Mouse (Mus musculus) brown adipose tissue, adult 24 weeks (tissue): ENCODE measurements around the gene Rpl14. TPM values are rescaled to one million over a fixed set of nuclear protein-coding genes. Genes with fewer than 3 reads are reported as not detected.
"Not testable (repeated sequence)": the region's sequence is repeated elsewhere in the genome, so short reads cannot be mapped to it uniquely, and the experiment has no call there.

Experiments used
- H3K27ac ChIP-seq: fragments of 200-500 bp; replicated peaks from 2 replicates; pipeline ENCODE4 v1.5.1; 2012; ENCODE audit warnings: low read depth, mild to moderate bottlenecking, low read length
- H3K4me1 ChIP-seq: fragments of 200-500 bp; 2 replicates; pipeline ENCODE4 v1.6.1; 2012; ENCODE audit warnings: low read length, mixed read lengths; ENCODE audit not compliant: control insufficient read depth, insufficient read depth, insufficient read length
- H3K4me3 ChIP-seq: fragments of 200-500 bp; 2 replicates; pipeline ENCODE4 v1.5.1; 2012; ENCODE audit warnings: low read depth, mild to moderate bottlenecking, low read length, moderate library complexity; ENCODE audit not compliant: insufficient read depth
- polyA plus RNA-seq: library from polyadenylated mRNA; stranded (reverse); fragments of >200 nt; gene quantifications from 2 replicates; pipeline ENCODE4 v1.2.4, GENCODE M21; 2012; ENCODE audit not compliant: missing spikeins, insufficient read depth, insufficient read length

Rpl14 gene
- 403 and 404 TPM in 2 replicates for polyA plus RNA-seq

GRCm38 (mm10) chr9:120570741-120571592 lies at the start of gene Rpl14:
Gene Rpl14, plus strand, starts transcription at chr9:120571444.
- Histone ChIP-seq H3K27ac (peak within 1 kb of the TSS; percentile 74), H3K4me3 (peak within 1 kb of the TSS; percentile 92), H3K4me1 (peaks cover 3% of the 10 kb centered on the region; the same call in 1 of the 2 replicates)

- no peak overlapping the region for H3K27ac ChIP-seq
- no peak overlapping the region for H3K4me3 ChIP-seq
- H3K4me1 ChIP-seq: no peaks in the 10 kb centered on the region
Measured at GRCm38 (mm10) chr9:120527270-120527669, 44.0 kb upstream of the Rpl14 start.

GRCm38 (mm10) chr9:120527919-120528318 lies 43.3 kb upstream of the Rpl14 start:
- Histone ChIP-seq H3K27ac (no peak overlapping the region), H3K4me3 (no peak overlapping the region), H3K4me1 (no peaks in the 10 kb centered on the region)

- H3K27ac ChIP-seq: no peak overlapping the region
- H3K4me1 ChIP-seq: no peaks in the 10 kb centered on the region
- no peak overlapping the region for H3K4me3 ChIP-seq
Measured at GRCm38 (mm10) chr9:120528815-120529510, 42.3 kb upstream of the Rpl14 start.

GRCm38 (mm10) chr9:120530471-120530870 lies 40.8 kb upstream of the Rpl14 start:
- no peak overlapping the region for H3K4me3 ChIP-seq
- no peak overlapping the region for H3K27ac ChIP-seq
- H3K4me1 ChIP-seq: no peaks in the 10 kb centered on the region

GRCm38 (mm10) chr9:120532062-120532461 lies 39.2 kb upstream of the Rpl14 start:
- Histone ChIP-seq H3K27ac (no peak overlapping the region), H3K4me3 (no peak overlapping the region)

GRCm38 (mm10) chr9:120532691-120533090 lies 38.6 kb upstream of the Rpl14 start:
- H3K4me3 ChIP-seq: no peak overlapping the region
- no peaks in the 10 kb centered on the region for H3K4me1 ChIP-seq
- H3K27ac ChIP-seq: no peak overlapping the region

More at GRCm38 (mm10) chr9:120532062-120532461, 39.2 kb upstream of the Rpl14 start:
- H3K4me1 ChIP-seq: no peaks in the 10 kb centered on the region

GRCm38 (mm10) chr9:120533446-120533950 lies 37.7 kb upstream of the Rpl14 start:
- H3K4me1 ChIP-seq, H3K4me3 ChIP-seq, H3K27ac ChIP-seq: not testable (repeated sequence)

- H3K4me3 ChIP-seq: peak within 1 kb of the TSS; percentile 41
- no peak within 1 kb of the TSS for H3K27ac ChIP-seq
- peaks cover 4% of the 10 kb centered on the region for H3K4me1 ChIP-seq
Measured at GRCm38 (mm10) chr9:120539662-120540251, 31.5 kb upstream of the Rpl14 start, which contains the start of gene Entpd3. Gene Entpd3, plus strand, starts transcription at chr9:120539818.

GRCm38 (mm10) chr9:120541411-120541810 lies 29.8 kb upstream of the Rpl14 start:
- Histone ChIP-seq H3K4me1 (peaks cover 4% of the 10 kb centered on the region), H3K4me3 (no peak overlapping the region)

GRCm38 (mm10) chr9:120542241-120542640 lies 29.0 kb upstream of the Rpl14 start:
- Histone ChIP-seq H3K4me1 (peaks cover 4% of the 10 kb centered on the region), H3K27ac (no peak overlapping the region), H3K4me3 (no peak overlapping the region)

More at GRCm38 (mm10) chr9:120541411-120541810, 29.8 kb upstream of the Rpl14 start:
- H3K27ac ChIP-seq: no peak overlapping the region

- no peak overlapping the region for H3K4me3 ChIP-seq
- no peaks in the 10 kb centered on the region for H3K4me1 ChIP-seq
- H3K27ac ChIP-seq: no peak overlapping the region
Measured at GRCm38 (mm10) chr9:120545994-120546393, 25.2 kb upstream of the Rpl14 start.

GRCm38 (mm10) chr9:120546482-120546881 lies 24.8 kb upstream of the Rpl14 start:
- H3K4me1 ChIP-seq: no peaks in the 10 kb centered on the region
- no peak overlapping the region for H3K4me3 ChIP-seq
- H3K27ac ChIP-seq: no peak overlapping the region

GRCm38 (mm10) chr9:120547026-120547668 lies 24.1 kb upstream of the Rpl14 start:
- no peaks in the 10 kb centered on the region for H3K4me1 ChIP-seq
- no peak overlapping the region for H3K4me3 ChIP-seq
- H3K27ac ChIP-seq: no peak overlapping the region
